Mouse (Mus musculus): ENCODE measurements around the gene Ccdc88a.

Ccdc88a gene

GRCm38 (mm10) chr11:29373396-29374273 is at the start of gene Ccdc88a:
Gene Ccdc88a (plus strand): TSS chr11:29373658.
- Histone ChIP-seq H3K9me3 (ENCODE audit: low read length) (no peaks in the 10 kb centered on the region), H3K4me3 (replicated peaks; ENCODE audit: low read length) (peak within 1 kb of the TSS; percentile 99), H3K36me3 (ENCODE audit: insufficient read depth, low read length) (peaks cover 3% of the 10 kb centered on the region; the same call in 1 of the 2 replicates), H3K4me1 (replicated peaks; ENCODE audit: low read depth, low read length) (peaks cover 10% of the 10 kb centered on the region), H3K27me3 (ENCODE audit: insufficient read depth, low read length) (peaks cover 7% of the 10 kb centered on the region; the same call in 1 of the 2 replicates)
- no peak for TF ChIP-seq POU5F1 (IDR thresholded peaks at IDR 0.05; ENCODE audit: borderline replicate concordance, low read length)
- TF ChIP-seq CTCF (conservative IDR thresholded peaks at IDR 0.05; ENCODE audit: low read length) = no peak
- no peak for TF ChIP-seq NANOG (IDR thresholded peaks at IDR 0.05; ENCODE audit: borderline replicate concordance, low read length)

DNA sequence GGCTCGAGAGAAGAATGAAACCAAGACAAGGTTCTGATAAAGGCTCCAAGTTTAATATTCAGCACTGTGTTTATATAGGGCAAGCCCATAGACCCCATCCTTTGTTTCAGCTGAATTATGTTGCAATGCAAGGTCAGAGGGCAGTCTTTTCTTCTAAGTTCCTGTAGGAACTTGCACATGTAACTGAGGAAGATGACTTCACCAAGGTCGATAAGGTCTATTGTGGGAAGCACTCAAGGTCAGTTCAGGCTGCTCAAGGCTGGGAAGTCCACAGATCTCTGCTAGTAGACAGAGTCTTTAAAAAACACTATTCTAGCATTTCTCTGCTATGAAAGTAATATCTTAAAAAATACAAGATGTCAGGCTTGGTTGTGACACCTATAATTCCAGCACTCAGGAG is 38.0 kb upstream of the Ccdc88a start:
- no peak for TF ChIP-seq NANOG (IDR thresholded peaks at IDR 0.05; ENCODE audit: borderline replicate concordance, low read length)

GRCm38 (mm10) chr11:29341259-29341658 is 32.2 kb upstream of the Ccdc88a start:
- no peaks in the 10 kb centered on the region for H3K27me3 ChIP-seq (ENCODE audit: insufficient read depth, low read length)
- H3K4me1 ChIP-seq (replicated peaks; ENCODE audit: low read depth, low read length) = no peaks in the 10 kb centered on the region
- H3K9me3 ChIP-seq (ENCODE audit: low read length) = no peaks in the 10 kb centered on the region
- H3K36me3 ChIP-seq (ENCODE audit: insufficient read depth, low read length) = no peaks in the 10 kb centered on the region
- no peak for TF ChIP-seq POU5F1 (IDR thresholded peaks at IDR 0.05; ENCODE audit: borderline replicate concordance, low read length)
- no peak for TF ChIP-seq CTCF (conservative IDR thresholded peaks at IDR 0.05; ENCODE audit: low read length)
- no peak for TF ChIP-seq NANOG (IDR thresholded peaks at IDR 0.05; ENCODE audit: borderline replicate concordance, low read length)
- H3K4me3 ChIP-seq (replicated peaks; ENCODE audit: low read length) = no peak overlapping the region

More for the DNA sequence above, 38.0 kb upstream of the Ccdc88a start:
- Histone ChIP-seq H3K27me3 (ENCODE audit: insufficient read depth, low read length) (no peaks in the 10 kb centered on the region), H3K4me3 (replicated peaks; ENCODE audit: low read length) (no peak overlapping the region), H3K36me3 (ENCODE audit: insufficient read depth, low read length) (no peaks in the 10 kb centered on the region), H3K9me3 (ENCODE audit: low read length) (peaks cover 17% of the 10 kb centered on the region), H3K4me1 (replicated peaks; ENCODE audit: low read depth, low read length) (no peaks in the 10 kb centered on the region)

GRCm38 (mm10) chr11:29344891-29345657 is 28.4 kb upstream of the Ccdc88a start:
- H3K36me3 ChIP-seq (ENCODE audit: insufficient read depth, low read length) = no peaks in the 10 kb centered on the region
- H3K27me3 ChIP-seq (ENCODE audit: insufficient read depth, low read length) = no peaks in the 10 kb centered on the region
- no peak overlapping the region for H3K4me3 ChIP-seq (replicated peaks; ENCODE audit: low read length)
- H3K4me1 ChIP-seq (replicated peaks; ENCODE audit: low read depth, low read length) = no peaks in the 10 kb centered on the region
- no peaks in the 10 kb centered on the region for H3K9me3 ChIP-seq (ENCODE audit: low read length)
- TF ChIP-seq CTCF (conservative IDR thresholded peaks at IDR 0.05; ENCODE audit: low read length) = no peak
- TF ChIP-seq NANOG (IDR thresholded peaks at IDR 0.05; ENCODE audit: borderline replicate concordance, low read length) = no peak
- no peak for TF ChIP-seq POU5F1 (IDR thresholded peaks at IDR 0.05; ENCODE audit: borderline replicate concordance, low read length)

GRCm38 (mm10) chr11:29345673-29346286 is 27.7 kb upstream of the Ccdc88a start:
- H3K4me1 ChIP-seq (replicated peaks; ENCODE audit: low read depth, low read length) = no peaks in the 10 kb centered on the region
- no peaks in the 10 kb centered on the region for H3K27me3 ChIP-seq (ENCODE audit: insufficient read depth, low read length)
- H3K9me3 ChIP-seq (ENCODE audit: low read length) = no peaks in the 10 kb centered on the region
- no peaks in the 10 kb centered on the region for H3K36me3 ChIP-seq (ENCODE audit: insufficient read depth, low read length)
- H3K4me3 ChIP-seq (replicated peaks; ENCODE audit: low read length) = no peak overlapping the region
- TF ChIP-seq CTCF (conservative IDR thresholded peaks at IDR 0.05; ENCODE audit: low read length) (no peak), NANOG (IDR thresholded peaks at IDR 0.05; ENCODE audit: borderline replicate concordance, low read length) (no peak), POU5F1 (IDR thresholded peaks at IDR 0.05; ENCODE audit: borderline replicate concordance, low read length) (no peak)

DNA sequence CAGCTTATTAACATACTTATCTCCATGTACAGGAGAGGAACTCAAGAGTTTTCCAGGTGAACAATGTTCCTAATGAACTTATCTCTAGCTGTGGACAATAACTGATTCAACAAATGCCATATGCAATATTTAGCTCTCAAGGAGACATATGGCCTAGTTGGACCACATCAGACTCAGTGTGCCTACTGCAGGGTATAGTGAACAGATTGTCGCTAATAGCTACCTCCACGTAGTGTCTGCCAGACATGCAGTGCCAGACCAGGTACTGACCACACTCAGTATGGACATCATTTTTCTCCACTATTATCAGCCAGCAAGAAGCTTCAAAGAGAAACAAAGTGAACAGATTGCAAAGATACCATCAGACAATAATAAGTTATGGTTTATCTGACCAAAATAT is 22.6 kb upstream of the Ccdc88a start:
- Histone ChIP-seq H3K4me1 (replicated peaks; ENCODE audit: low read depth, low read length) (no peaks in the 10 kb centered on the region), H3K27me3 (ENCODE audit: insufficient read depth, low read length) (no peaks in the 10 kb centered on the region), H3K9me3 (ENCODE audit: low read length) (no peaks in the 10 kb centered on the region), H3K36me3 (ENCODE audit: insufficient read depth, low read length) (no peaks in the 10 kb centered on the region), H3K4me3 (replicated peaks; ENCODE audit: low read length) (no peak overlapping the region)
- TF ChIP-seq POU5F1 (IDR thresholded peaks at IDR 0.05; ENCODE audit: borderline replicate concordance, low read length) (no peak), CTCF (conservative IDR thresholded peaks at IDR 0.05; ENCODE audit: low read length) (no peak), NANOG (IDR thresholded peaks at IDR 0.05; ENCODE audit: borderline replicate concordance, low read length) (no peak)

DNA sequence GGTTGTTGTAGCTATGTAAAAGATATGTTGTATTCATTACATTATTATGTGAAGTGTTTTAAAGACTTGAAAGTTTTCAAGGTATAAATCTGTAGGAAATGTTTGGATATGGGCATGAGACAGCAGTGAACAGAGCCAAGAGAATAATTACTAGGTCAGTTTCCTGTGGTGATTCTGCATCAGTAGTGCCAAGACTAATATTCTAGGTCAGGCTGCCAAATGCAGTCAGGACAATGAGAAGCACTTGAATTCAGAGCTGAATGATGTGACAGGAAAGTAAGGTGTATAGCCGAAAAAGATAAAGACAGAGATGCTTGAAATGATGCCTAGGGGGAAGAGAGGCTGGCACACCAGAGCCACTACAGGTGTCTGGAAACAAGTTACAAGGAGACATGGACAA is 21.2 kb upstream of the Ccdc88a start:
- Histone ChIP-seq H3K9me3 (ENCODE audit: low read length) (no peaks in the 10 kb centered on the region), H3K4me3 (replicated peaks; ENCODE audit: low read length) (no peak overlapping the region), H3K36me3 (ENCODE audit: insufficient read depth, low read length) (no peaks in the 10 kb centered on the region), H3K4me1 (replicated peaks; ENCODE audit: low read depth, low read length) (no peaks in the 10 kb centered on the region), H3K27me3 (ENCODE audit: insufficient read depth, low read length) (no peaks in the 10 kb centered on the region)
- TF ChIP-seq POU5F1 (IDR thresholded peaks at IDR 0.05; ENCODE audit: borderline replicate concordance, low read length) (no peak), CTCF (conservative IDR thresholded peaks at IDR 0.05; ENCODE audit: low read length) (no peak), NANOG (IDR thresholded peaks at IDR 0.05; ENCODE audit: borderline replicate concordance, low read length) (no peak)

DNA sequence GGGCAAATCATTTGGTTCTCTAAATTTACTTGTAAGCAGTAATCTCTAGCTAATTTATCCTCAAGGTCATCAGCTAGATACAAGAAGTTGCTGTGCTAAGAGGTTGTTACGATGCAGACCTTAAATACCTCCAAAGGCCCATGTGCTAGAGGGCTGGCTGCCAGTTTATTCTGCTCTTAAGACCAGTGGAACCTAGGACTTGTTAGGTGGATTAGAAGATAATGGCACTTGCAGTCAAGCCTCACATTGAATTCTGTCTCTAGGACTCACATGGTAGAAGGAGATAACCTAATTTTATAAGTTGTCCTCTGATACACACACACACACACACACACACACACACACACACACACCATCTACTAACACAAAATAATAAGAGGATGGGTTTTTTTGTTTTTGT is 5.3 kb upstream of the Ccdc88a start:
- no peak overlapping the region for H3K4me3 ChIP-seq (replicated peaks; ENCODE audit: low read length)
- H3K27me3 ChIP-seq (ENCODE audit: insufficient read depth, low read length) = peaks cover 11% of the 10 kb centered on the region; the same call in 1 of the 2 replicates
- H3K36me3 ChIP-seq (ENCODE audit: insufficient read depth, low read length) = no peaks in the 10 kb centered on the region
- no peaks in the 10 kb centered on the region for H3K9me3 ChIP-seq (ENCODE audit: low read length)
- no peak for TF ChIP-seq POU5F1 (IDR thresholded peaks at IDR 0.05; ENCODE audit: borderline replicate concordance, low read length)
- no peak for TF ChIP-seq CTCF (conservative IDR thresholded peaks at IDR 0.05; ENCODE audit: low read length)
- H3K4me1 ChIP-seq (replicated peaks; ENCODE audit: low read depth, low read length) = no peaks in the 10 kb centered on the region
